Mouse (Mus musculus): ENCODE data around the gene Coq4. TPM values are rescaled to one million over a fixed set of nuclear protein-coding genes. Genes with fewer than 3 reads are reported as not detected.

Gene Coq4
- 6.6 TPM for polyA plus RNA-seq (2017; shearing (Covaris generic))

GRCm38 (mm10) chr2:29787104-29787917 is at the start of gene Coq4:
Coq4 (plus strand) TSS chr2:29787493.

DNA sequence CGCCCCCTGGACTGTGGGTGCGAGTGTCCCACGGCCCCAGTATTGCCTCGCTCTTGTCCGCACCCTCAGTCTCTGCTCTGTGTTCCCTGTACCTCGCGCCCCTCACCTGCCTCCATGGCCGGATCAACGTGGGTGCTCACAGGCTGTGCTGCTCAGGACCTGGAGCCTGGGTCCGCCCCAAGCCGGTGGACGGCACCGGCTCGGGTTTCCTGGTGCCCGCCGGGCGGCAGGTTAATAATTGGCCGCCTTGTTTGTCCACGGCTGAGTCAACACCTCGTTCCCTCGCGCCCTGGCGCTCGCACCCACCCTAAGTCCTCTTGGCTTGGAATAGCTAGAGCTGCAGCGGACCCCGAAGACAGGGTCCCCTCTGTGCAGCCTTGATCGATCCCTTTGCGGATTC is 35.8 kb upstream of the Coq4 start, which contains the start of gene Gm13420:
Gm13420 (minus strand) TSS at position 189 of the 400 bp plus-strand sequence.

GRCm38 (mm10) chr2:29787937-29788681 is 816 bp downstream of the Coq4 start, which contains the start of gene Trub2:
Trub2 (minus strand) TSS chr2:29788502.

DNA sequence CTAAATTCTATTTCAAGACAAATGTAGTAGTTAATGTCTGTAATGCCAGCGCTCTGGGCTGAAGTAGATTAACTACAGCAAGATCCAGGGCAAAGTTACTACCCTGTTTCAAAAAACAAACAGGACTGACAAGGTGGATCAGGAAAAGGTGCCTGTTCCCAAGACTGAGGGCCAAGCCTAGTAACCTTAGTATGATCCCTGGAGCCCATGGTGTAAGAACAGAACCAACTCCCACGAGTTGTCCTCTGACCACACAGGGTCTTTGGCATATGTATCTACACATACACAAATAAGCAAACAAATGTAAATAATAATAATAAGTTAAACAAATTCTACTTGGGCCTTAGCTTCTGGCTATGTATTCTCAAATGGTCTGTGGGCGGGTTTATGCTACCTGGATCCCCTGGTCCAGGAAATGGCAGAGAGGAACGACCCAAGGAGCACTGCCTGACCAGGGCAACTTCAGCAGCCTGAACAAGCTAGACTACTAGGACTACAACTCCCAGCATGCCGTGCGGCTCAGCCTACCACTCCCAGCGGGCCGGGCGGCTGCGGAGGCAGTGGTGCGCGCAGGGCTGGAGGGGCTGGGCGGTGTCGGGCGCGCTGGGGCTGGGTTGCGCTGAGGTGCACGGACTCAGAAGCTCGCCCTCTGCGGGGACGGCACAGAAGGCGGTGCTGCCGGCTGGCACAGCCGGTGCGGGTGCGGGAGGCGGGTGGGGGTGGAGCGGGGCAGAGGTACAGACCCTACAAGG is 15.0 kb downstream of the Coq4 start, which contains the start of gene Slc27a4:
Slc27a4 (plus strand) TSS at position 560 of the 752 bp plus-strand sequence.

GRCm38 (mm10) chr2:29820025-29820817 is 32.9 kb downstream of the Coq4 start, which contains the start of gene Urm1:
Urm1 (plus strand) TSS chr2:29820075.

Other genes with a start within 250 kb of the Coq4 start
- 45.9 TPM for gene Rapgef1, start 167.8 kb upstream of the Coq4 start, polyA plus RNA-seq (2017; shearing (Covaris generic))
- gene Gm13420, start 35.8 kb upstream of the Coq4 start, polyA plus RNA-seq (2017; shearing (Covaris generic)) = not detected
- not detected for gene Gm13547, start 28.2 kb upstream of the Coq4 start, polyA plus RNA-seq (2017; shearing (Covaris generic))
- gene Trub2, start 1.0 kb downstream of the Coq4 start, polyA plus RNA-seq (2017; shearing (Covaris generic)) = 16.4 TPM
- gene Slc27a4, start 15.1 kb downstream of the Coq4 start, polyA plus RNA-seq (2017; shearing (Covaris generic)) = 9.5 TPM
- 20.1 TPM for gene Urm1, start 32.6 kb downstream of the Coq4 start, polyA plus RNA-seq (2017; shearing (Covaris generic))
- gene Cercam, start 81.7 kb downstream of the Coq4 start, polyA plus RNA-seq (2017; shearing (Covaris generic)) = 0.30 TPM
- gene Odf2, start 101.7 kb downstream of the Coq4 start, polyA plus RNA-seq (2017; shearing (Covaris generic)) = 80.1 TPM
- 76.2 TPM for gene Gle1, start 147.9 kb downstream of the Coq4 start, polyA plus RNA-seq (2017; shearing (Covaris generic))
- 128 TPM for gene Sptan1, start 178.1 kb downstream of the Coq4 start, polyA plus RNA-seq (2017; shearing (Covaris generic))